Mouse (Mus musculus) spleen, adult 2 months (tissue): ENCODE measurements around the gene AI661453. TPM values are rescaled to one million over a fixed set of nuclear protein-coding genes. Genes with fewer than 3 reads are reported as not detected.

ENCODE experiments used
- DNase-seq, 2 experiments: peaks; one replicate each; pipeline versions ENCODE4 v3.0.0 to v3.0.0-alpha.2; 2012 to 2021; ENCODE audit warnings: low spot score in 2 of 2, low read depth in 1 of 2
- H3K27ac ChIP-seq: fragments of 200-500 bp; 2 replicates; pipeline ENCODE4 v1.5.1; 2012; ENCODE audit warnings: low read length, inconsistent platforms; ENCODE audit not compliant: insufficient read depth
- H3K27me3 ChIP-seq: fragments of 200-500 bp; 2 replicates; pipeline ENCODE4 v1.6.1; 2012; ENCODE audit warnings: mild to moderate bottlenecking, moderate library complexity, low read length, inconsistent platforms; ENCODE audit not compliant: control insufficient read depth, insufficient read depth
- H3K36me3 ChIP-seq: fragments of 200-500 bp; 2 replicates; pipeline ENCODE4 v1.6.1; 2012; ENCODE audit warnings: mild to moderate bottlenecking, low read length, inconsistent platforms; ENCODE audit not compliant: control insufficient read depth, insufficient read depth
- H3K4me1 ChIP-seq: fragments of 200-500 bp; 2 replicates; pipeline ENCODE4 v1.6.1; 2011; ENCODE audit warnings: inconsistent platforms; ENCODE audit not compliant: control insufficient read depth, insufficient read depth, insufficient read length
- H3K4me3 ChIP-seq: fragments of 200-500 bp; 2 replicates; pipeline ENCODE4 v1.5.1; 2011; ENCODE audit warnings: mild to moderate bottlenecking, inconsistent platforms; ENCODE audit not compliant: insufficient read depth, insufficient read length; ENCODE audit errors: extremely low read depth
- CTCF ChIP-seq: fragments of 200-500 bp; IDR thresholded peaks from 2 replicates; pipeline ENCODE4 v1.5.1; 2011; ENCODE audit warnings: mild to moderate bottlenecking, inconsistent platforms; ENCODE audit not compliant: insufficient read depth, insufficient read length, insufficient replicate concordance; ENCODE audit errors: extremely low read depth
- POLR2A ChIP-seq: fragments of 200-500 bp; IDR thresholded peaks from 2 replicates; pipeline ENCODE4 v1.6.1; 2011; ENCODE audit warnings: low read depth, low read length, inconsistent platforms
- WGBS: fragments of 180-500 bp; shearing (Covaris S2); methylation state at CpG from one replicate; pipeline ENCODE4 v1.1.7; 2018; 5-methylcytosine and 5-hydroxymethylcytosine counted together
- polyA plus RNA-seq: library from polyadenylated mRNA; depleted of rRNA; stranded (reverse); fragments of >200 nt; gene quantifications from 2 replicates; pipeline ENCODE4 v1.2.3, GENCODE M21; 2012

Gene AI661453
- polyA plus RNA-seq, 1 experiment, result 0.26 TPM

GRCm38 (mm10) chr17:47459341-47459919 is 23.0 kb downstream of the AI661453 start:
- WGBS, result 54% methylated on average over 3 of the region's 3 CpGs
- Histone ChIP-seq H3K27me3 (no peaks in the 10 kb centered on the region), H3K4me3 (no peak overlapping the region), H3K4me1 (no peaks in the 10 kb centered on the region), H3K36me3 (no peaks in the 10 kb centered on the region), H3K27ac (no peak overlapping the region)
- TF ChIP-seq POLR2A, result no peak
- no peak for TF ChIP-seq CTCF
- no peak for DNase-seq

GRCm38 (mm10) chr17:47461688-47462087 is 25.3 kb downstream of the AI661453 start:
- Histone ChIP-seq H3K27me3 (no peaks in the 10 kb centered on the region), H3K4me1 (no peaks in the 10 kb centered on the region), H3K36me3 (no peaks in the 10 kb centered on the region), H3K4me3 (no peak overlapping the region), H3K27ac (no peak overlapping the region)
- 84% methylated on average over 3 of the region's 3 CpGs for WGBS
- no peak for TF ChIP-seq CTCF
- TF ChIP-seq POLR2A, result no peak
- no peak for DNase-seq

- no peak for DNase-seq
- H3K27me3 ChIP-seq, result no peaks in the 10 kb centered on the region
- H3K27ac ChIP-seq, result no peak overlapping the region
- WGBS, result 78% methylated on average over 7 of the region's 7 CpGs
- no peaks in the 10 kb centered on the region for H3K4me1 ChIP-seq
- H3K36me3 ChIP-seq, result no peaks in the 10 kb centered on the region
- no peak overlapping the region for H3K4me3 ChIP-seq
- TF ChIP-seq CTCF (no peak), POLR2A (no peak)
Measured at GRCm38 (mm10) chr17:47462209-47462608, 25.8 kb downstream of the AI661453 start.

- no peaks in the 10 kb centered on the region for H3K27me3 ChIP-seq
- H3K36me3 ChIP-seq, result no peaks in the 10 kb centered on the region
- H3K4me1 ChIP-seq, result no peaks in the 10 kb centered on the region
- DNase-seq, result no peak
- no peak overlapping the region for H3K4me3 ChIP-seq
- TF ChIP-seq POLR2A (no peak), CTCF (no peak)
- no peak overlapping the region for H3K27ac ChIP-seq
- WGBS, result 70% methylated on average over 9 of the region's 9 CpGs
Measured at GRCm38 (mm10) chr17:47462728-47463388, 26.4 kb downstream of the AI661453 start.

GRCm38 (mm10) chr17:47464248-47464965 is 28.0 kb downstream of the AI661453 start:
- 91% methylated on average over 12 of the region's 12 CpGs for WGBS
- H3K27ac ChIP-seq, result no peak overlapping the region

GRCm38 (mm10) chr17:47465016-47465415 is 28.6 kb downstream of the AI661453 start:
- no peak overlapping the region for H3K4me3 ChIP-seq
- no peaks in the 10 kb centered on the region for H3K27me3 ChIP-seq
- whole genome bisulfite sequencing, result 89% methylated on average over 11 of the region's 11 CpGs
- no peak overlapping the region for H3K27ac ChIP-seq
- DNase-seq, result no peak
- no peaks in the 10 kb centered on the region; the same call in 1 of the 2 replicates for H3K4me1 ChIP-seq
- TF ChIP-seq CTCF (no peak), POLR2A (no peak)
- no peaks in the 10 kb centered on the region for H3K36me3 ChIP-seq

More at GRCm38 (mm10) chr17:47464248-47464965, 28.0 kb downstream of the AI661453 start:
- H3K27me3 ChIP-seq, result no peaks in the 10 kb centered on the region
- H3K36me3 ChIP-seq, result no peaks in the 10 kb centered on the region
- no peak for DNase-seq
- no peaks in the 10 kb centered on the region; the same call in 1 of the 2 replicates for H3K4me1 ChIP-seq
- H3K4me3 ChIP-seq, result no peak overlapping the region
- TF ChIP-seq CTCF (no peak), POLR2A (no peak)

- H3K4me3 ChIP-seq, result no peak overlapping the region
- H3K4me1 ChIP-seq, result no peaks in the 10 kb centered on the region; the same call in 1 of the 2 replicates
- no peak for DNase-seq
- no peaks in the 10 kb centered on the region for H3K27me3 ChIP-seq
- WGBS, result 69% methylated on average over 9 of the region's 9 CpGs
- TF ChIP-seq CTCF (no peak), POLR2A (no peak)
- H3K27ac ChIP-seq, result no peak overlapping the region
- H3K36me3 ChIP-seq, result no peaks in the 10 kb centered on the region
Measured at GRCm38 (mm10) chr17:47466284-47466683, 29.9 kb downstream of the AI661453 start.
